Comparison of ENCODE assay signal across 8 mouse cellular contexts in the genomic region with DNA sequence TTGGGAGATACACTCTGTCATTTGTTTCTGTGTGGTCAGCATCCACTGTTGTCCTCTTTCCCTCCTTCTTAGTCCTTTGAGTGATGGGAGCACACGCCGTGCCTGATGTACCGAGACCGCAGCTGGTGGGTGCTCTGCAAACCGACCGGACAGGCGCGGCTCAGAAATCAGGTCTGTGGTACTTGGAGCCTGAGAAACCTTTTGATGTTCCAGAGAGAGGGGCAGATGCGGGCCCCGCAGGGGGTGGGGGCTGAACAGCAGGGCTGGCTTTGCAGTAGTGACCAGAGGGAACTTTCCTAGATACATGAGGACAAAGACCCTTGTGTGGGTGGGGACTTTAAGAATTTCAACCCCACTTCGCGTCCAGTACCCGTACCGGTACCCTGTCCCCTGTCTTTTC. TPM values are rescaled to one million over a fixed set of nuclear protein-coding genes. Genes with fewer than 3 reads are reported as not detected.
DNase-seq lines count a peak whose midpoint lies in the region; ATAC-seq and TF ChIP-seq lines count a peak whose summit lies in the region.

No protein-coding gene starts in this region.

- 0 out of 2 replicates have a peak, but pooled peaks have one; percentile 5 for ATAC-seq in lung, embryonic 14.5 days (ENCODE audit: insufficient read depth)
- no peak; the same call in 1 of the 2 replicates for ATAC-seq in embryonic facial prominence, embryonic 14.5 days (ENCODE audit: low read depth)
- ATAC-seq in limb, embryonic 12.5 days (ENCODE audit: insufficient number of reproducible peaks, insufficient read depth, low FRiP score, low TSS enrichment, low read depth) = 0 out of 2 replicates have a peak, but pooled peaks have one; percentile 13

- DNase-seq in lung, embryonic 14.5 days = peak; percentile 28
- DNase-seq in lung, postnatal 36 days = no peak
- DNase-seq in embryonic facial prominence, embryonic 14.5 days (ENCODE audit: low spot score) = no peak
- peak; percentile 61 for DNase-seq in retina, embryonic 14.5 days (ENCODE audit: low spot score)
- no peak for DNase-seq in frontal cortex, postnatal 36 days (ENCODE audit: low spot score in 2 of 2)
- no peak for DNase-seq in spleen, adult 12 weeks (ENCODE audit: low spot score)
- no peak for DNase-seq in ovary, postnatal 10 days (ENCODE audit: low spot score)

- no peaks in the 10 kb centered on the region; the same call in 1 of the 2 replicates for H3K27me3 ChIP-seq in lung, embryonic 14.5 days (ENCODE audit: insufficient read depth, low read length)
- no peaks in the 10 kb centered on the region; the same call in 1 of the 2 replicates for H3K27me3 ChIP-seq in embryonic facial prominence, embryonic 14.5 days (replicated peaks; ENCODE audit: control insufficient read depth, insufficient read depth, low read length)
- peaks cover 7% of the 10 kb centered on the region; the same call in 1 of the 2 replicates for H3K27me3 ChIP-seq in limb, embryonic 12.5 days

- no peaks in the 10 kb centered on the region for H3K9me3 ChIP-seq in lung, embryonic 14.5 days (ENCODE audit: low read depth, low read length)
- H3K9me3 ChIP-seq in embryonic facial prominence, embryonic 14.5 days (ENCODE audit: control insufficient read depth, low read length) = no peaks in the 10 kb centered on the region
- H3K9me3 ChIP-seq in limb, embryonic 12.5 days = no peaks in the 10 kb centered on the region

- no peaks in the 10 kb centered on the region for H3K36me3 ChIP-seq in lung, embryonic 14.5 days (ENCODE audit: insufficient read depth)
- H3K36me3 ChIP-seq in embryonic facial prominence, embryonic 14.5 days (ENCODE audit: control insufficient read depth, insufficient read depth, low read length) = no peaks in the 10 kb centered on the region
- no peaks in the 10 kb centered on the region for H3K36me3 ChIP-seq in limb, embryonic 12.5 days

- no peaks in the 10 kb centered on the region; the same call in 1 of the 2 replicates for H3K4me1 ChIP-seq in lung, embryonic 14.5 days (ENCODE audit: insufficient read depth)
- peaks cover 7% of the 10 kb centered on the region for H3K4me1 ChIP-seq in embryonic facial prominence, embryonic 14.5 days (ENCODE audit: control insufficient read depth, insufficient read depth, low read length)
- H3K4me1 ChIP-seq in limb, embryonic 12.5 days (replicated peaks) = peaks cover 15% of the 10 kb centered on the region

- H3K4me3 ChIP-seq in lung, embryonic 14.5 days (ENCODE audit: low read depth, low read length) = peak overlapping the region; percentile 38
- H3K4me3 ChIP-seq in embryonic facial prominence, embryonic 14.5 days (ENCODE audit: low read depth, low read length) = peak overlapping the region; percentile 43
- peak overlapping the region; percentile 38 for H3K4me3 ChIP-seq in limb, embryonic 12.5 days (replicated peaks)

- TF ChIP-seq CTCF in lung, embryonic 14.5 days (IDR thresholded peaks at IDR 0.05; ENCODE audit: low read depth) = no peak

- H3K27ac ChIP-seq in lung, embryonic 14.5 days (ENCODE audit: low read depth) = no peak overlapping the region
- H3K27ac ChIP-seq in embryonic facial prominence, embryonic 14.5 days (replicated peaks; ENCODE audit: low read depth, low read length) = no peak overlapping the region
- no peak overlapping the region for H3K27ac ChIP-seq in limb, embryonic 12.5 days

- peak overlapping the region; percentile 88 for H3K4me2 ChIP-seq in lung, embryonic 14.5 days
- H3K4me2 ChIP-seq in embryonic facial prominence, embryonic 14.5 days (ENCODE audit: low read depth, low read length) = peak overlapping the region; percentile 93
- H3K4me2 ChIP-seq in limb, embryonic 12.5 days = peak overlapping the region; percentile 73

- WGBS in lung, embryonic 14.5 days = 5% methylated on average over 14 of the region's 14 CpGs
- WGBS in embryonic facial prominence, embryonic 14.5 days = 6% methylated on average over 14 of the region's 14 CpGs
- 10% methylated on average over 14 of the region's 14 CpGs for WGBS in limb, embryonic 12.5 days

- H3K9ac ChIP-seq in lung, embryonic 14.5 days = peak overlapping the region; percentile 47
- peak overlapping the region; percentile 54 for H3K9ac ChIP-seq in embryonic facial prominence, embryonic 14.5 days (ENCODE audit: low read depth, low read length)
- H3K9ac ChIP-seq in limb, embryonic 12.5 days (replicated peaks) = peak overlapping the region; percentile 63

RNA-seq across cellular contexts. Expression of a gene that starts 37.5 kb away (rescaled TPM):
- 26.3 and 27.0 TPM in 2 replicates for polyA plus RNA-seq in lung, embryonic 14.5 days (2014; fragmentation: Nextera tagmentation; extraction: Ambion mirVana)
- polyA plus RNA-seq in embryonic facial prominence, embryonic 14.5 days (2014; fragmentation: Nextera tagmentation; extraction: Ambion mirVana) = 30.6 and 32.0 TPM in 2 replicates
- 25.3 and 26.9 TPM in 2 replicates for polyA plus RNA-seq in limb, embryonic 12.5 days (2016; fragmentation: Nextera tagmentation; extraction: Ambion mirVana)

RNA-seq across cellular contexts. Expression of a gene that starts 50.4 kb away (rescaled TPM):
- polyA plus RNA-seq in lung, embryonic 14.5 days (2014; fragmentation: Nextera tagmentation; extraction: Ambion mirVana) = 2,358 and 2,465 TPM in 2 replicates
- polyA plus RNA-seq in embryonic facial prominence, embryonic 14.5 days (2014; fragmentation: Nextera tagmentation; extraction: Ambion mirVana) = 2,156 and 2,321 TPM in 2 replicates
- polyA plus RNA-seq in limb, embryonic 12.5 days (2016; fragmentation: Nextera tagmentation; extraction: Ambion mirVana) = 3,393 and 3,612 TPM in 2 replicates

Comparison
In these comparisons a context has a peak if more than half of its experiments do, and no peak if none do; other contexts are left out.
1. DNase-seq: peak in lung, embryonic 14.5 days (single experiment) and retina, embryonic 14.5 days (single experiment); none in lung, postnatal 36 days (single experiment), embryonic facial prominence, embryonic 14.5 days (single experiment), frontal cortex, postnatal 36 days (0 of 2), spleen, adult 12 weeks (single experiment) and ovary, postnatal 10 days (single experiment).
2. Peak in every context shown above with its lines, with median percentiles within 50 percentile points of each other: H3K4me2 ChIP-seq, H3K4me3 ChIP-seq and H3K9ac ChIP-seq.